ENCODE assay signal across 24 mouse cellular contexts in genomic region chr3:116664281-116664680, GRCm38 (mm10). TPM values are rescaled to one million over a fixed set of nuclear protein-coding genes. Genes with fewer than 3 reads are reported as not detected.
"Had no signal": no experiment of that assay in that cellular context is flagged by ENCODE, and none has a peak within 500 bp of the region (broad histone marks: within the 10 kb centered on the region; RNA-seq: fewer than 3 reads in every experiment).

No protein-coding gene starts in this region.

RNA-seq across cellular contexts. Expression of gene Gm43191, which starts 16.8 kb away (rescaled TPM):
- polyA plus RNA-seq: heart, embryonic 11.5 days; heart, embryonic 12.5 days; heart, embryonic 13.5 days; heart, embryonic 14.5 days; heart, embryonic 15.5 days; heart, embryonic 16.5 days; heart, postnatal 0 days; hindbrain, embryonic 10.5 days; hindbrain, embryonic 11.5 days; hindbrain, embryonic 12.5 days; hindbrain, embryonic 14.5 days; hindbrain, embryonic 15.5 days; hindbrain, embryonic 16.5 days; hindbrain, postnatal 0 days; inflammation-experienced regulatory T-cells, adult 6 months; intestine, embryonic 14.5 days; intestine, embryonic 15.5 days; intestine, embryonic 16.5 days; intestine, postnatal 0 days; kidney, adult 2 months; kidney, embryonic 14.5 days; kidney, embryonic 15.5 days; kidney, postnatal 0 days; large intestine, adult 2 months had no signal
